Mouse (Mus musculus) midbrain, postnatal 0 days (tissue): ENCODE results near the gene Irak3. TPM values are rescaled to one million over a fixed set of nuclear protein-coding genes. Genes with fewer than 3 reads are reported as not detected.
A peak's percentile ranks its signal among the peaks of the same experiment; 100 is the strongest.

Experiments used
- ATAC-seq: fragments of 200-750 bp; cut with Nextera tagmentation; 2 replicates; pipeline ENCODE4 v1.8.0; 2017; ENCODE audit warnings: moderate number of reproducible peaks, mild to moderate bottlenecking, moderate TSS enrichment, moderate library complexity; ENCODE audit not compliant: low FRiP score
- DNase-seq: peaks from one replicate; pipeline ENCODE4 v3.0.0-alpha.2; 2015; ENCODE audit warnings: low spot score
- H3K27ac ChIP-seq: fragments of 300-500 bp; sonication (generic); 2 replicates; pipeline ENCODE4 v1.5.1; 2014; ENCODE audit warnings: low read depth, mild to moderate bottlenecking, low read length, mixed read lengths
- H3K27me3 ChIP-seq: fragments of 300-500 bp; sonication (generic); 2 replicates; pipeline ENCODE4 v1.6.1; 2014; ENCODE audit warnings: low read length, control low read depth, mixed read lengths; ENCODE audit not compliant: insufficient read depth
- H3K36me3 ChIP-seq: fragments of 300-500 bp; sonication (generic); 2 replicates; pipeline ENCODE4 v1.6.1; 2014; ENCODE audit warnings: low read length, control low read depth, mixed read lengths; ENCODE audit not compliant: insufficient read depth
- H3K4me1 ChIP-seq: fragments of 300-500 bp; sonication (generic); 2 replicates; pipeline ENCODE4 v1.6.1; 2014; ENCODE audit warnings: mild to moderate bottlenecking, control low read depth, antibody characterized with exemption, low read length, mixed read lengths; ENCODE audit not compliant: insufficient read depth
- H3K4me2 ChIP-seq: fragments of 300-500 bp; sonication (generic); 2 replicates; pipeline ENCODE4 v1.6.1; 2014; ENCODE audit warnings: low read depth, mild to moderate bottlenecking, low read length, mixed read lengths; ENCODE audit not compliant: poor library complexity, severe bottlenecking
- H3K4me3 ChIP-seq: fragments of 300-500 bp; sonication (generic); 2 replicates; pipeline ENCODE4 v1.5.1; 2014; ENCODE audit warnings: low read depth, mild to moderate bottlenecking, low read length, moderate library complexity
- H3K9ac ChIP-seq: fragments of 300-500 bp; sonication (generic); replicated peaks from 2 replicates; pipeline ENCODE4 v1.6.1; 2014; ENCODE audit warnings: mild to moderate bottlenecking, low read length, moderate library complexity, mixed read lengths; ENCODE audit not compliant: poor library complexity, severe bottlenecking
- H3K9me3 ChIP-seq: fragments of 300-500 bp; sonication (generic); 2 replicates; pipeline ENCODE4 v1.6.1; 2016; ENCODE audit warnings: low read length, control low read depth
- CTCF ChIP-seq: IDR thresholded peaks from 2 replicates; pipeline ENCODE4 v1.5.1; 2016; ENCODE audit warnings: antibody characterized with exemption, mild to moderate bottlenecking
- WGBS: fragments of 180-500 bp; shearing (Covaris S2); extraction: QIAGEN DNeasy Blood & Tissue Kit; methylation state at CpG from one replicate; pipeline ENCODE4 v1.1.7; 2014; 5-methylcytosine and 5-hydroxymethylcytosine counted together
- polyA plus RNA-seq: library from polyadenylated mRNA; unstranded; fragments of >200 nt; fragmentation: Nextera tagmentation; extraction: Ambion mirVana; gene quantifications from 2 replicates; pipeline ENCODE4 v1.2.1, GENCODE M21; 2015
- total RNA-seq: library from RNA; depleted of rRNA; stranded (reverse); fragments of >200 nt; gene quantifications from 2 replicates; pipeline ENCODE4 v1.2.3, GENCODE M21; 2014

The Irak3 gene
- total and polyA plus RNA-seq, 2 experiments from 2014 or later = 0.19 to 0.60 TPM

GRCm38 (mm10) chr10:120136020-120136562 is 65.8 kb downstream of the Irak3 start:
- H3K36me3 ChIP-seq = no peaks in the 10 kb centered on the region
- ATAC-seq (no peak), DNase-seq (no peak)
- H3K27me3 ChIP-seq = no peaks in the 10 kb centered on the region
- no peak overlapping the region for H3K27ac ChIP-seq
- H3K9me3 ChIP-seq = no peaks in the 10 kb centered on the region
- no peaks in the 10 kb centered on the region for H3K4me1 ChIP-seq
- no peak overlapping the region for H3K9ac ChIP-seq
- H3K4me2 ChIP-seq = no peak overlapping the region
- H3K4me3 ChIP-seq = no peak overlapping the region
- WGBS = 92% methylated on average over 12 of the region's 12 CpGs
- TF ChIP-seq CTCF = no peak

DNA sequence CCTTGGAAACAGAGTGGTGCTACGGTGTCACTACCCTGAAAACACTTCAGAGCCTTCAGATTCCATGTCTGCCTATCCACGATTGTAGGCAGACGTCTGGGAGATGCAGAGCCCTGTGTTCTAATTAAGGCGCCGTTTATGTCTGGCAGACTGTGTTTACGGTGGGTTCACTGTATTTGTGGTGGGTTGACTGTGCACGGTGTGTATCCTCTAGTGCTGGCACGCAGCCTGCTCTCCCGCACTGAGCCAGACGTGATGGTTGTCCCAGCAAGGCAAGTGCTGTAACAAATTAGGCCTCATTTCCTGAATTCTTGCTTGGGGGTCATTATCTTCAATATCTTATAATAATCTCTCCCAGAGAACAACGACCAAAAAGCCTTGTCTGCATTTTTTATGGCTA is 68.2 kb downstream of the Irak3 start:
- no peak overlapping the region for H3K27ac ChIP-seq
- H3K9me3 ChIP-seq = no peaks in the 10 kb centered on the region
- no peaks in the 10 kb centered on the region for H3K27me3 ChIP-seq
- 62% methylated on average over 11 of the region's 11 CpGs for WGBS
- no peak for ATAC-seq
- no peak for TF ChIP-seq CTCF
- no peaks in the 10 kb centered on the region for H3K4me1 ChIP-seq
- H3K36me3 ChIP-seq = no peaks in the 10 kb centered on the region
- no peak overlapping the region for H3K4me2 ChIP-seq
- no peak overlapping the region for H3K9ac ChIP-seq
- H3K4me3 ChIP-seq = no peak overlapping the region
- DNase-seq = no peak

DNA sequence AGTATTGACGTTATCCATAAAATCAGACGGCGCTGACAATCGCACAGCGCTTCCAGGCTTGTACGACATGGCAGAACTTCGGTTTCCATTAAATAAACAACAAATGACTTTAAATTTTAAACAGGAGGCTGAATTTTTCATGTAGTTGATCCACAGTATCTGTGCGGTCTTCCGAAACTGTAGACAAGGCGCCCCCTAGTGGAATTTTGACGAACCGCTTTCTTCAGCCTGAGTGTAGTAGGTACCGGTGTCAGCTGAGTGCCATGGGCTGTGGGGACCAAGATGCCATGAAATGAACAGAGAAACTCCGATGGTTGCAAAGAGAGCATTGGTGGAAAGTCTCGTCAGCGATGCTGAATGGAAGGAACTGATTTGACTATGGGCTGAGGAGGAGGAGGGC is 71.3 kb downstream of the Irak3 start:
- Histone ChIP-seq H3K4me3 (no peak overlapping the region), H3K4me2 (no peak overlapping the region), H3K9ac (no peak overlapping the region), H3K9me3 (no peaks in the 10 kb centered on the region), H3K4me1 (no peaks in the 10 kb centered on the region), H3K36me3 (no peaks in the 10 kb centered on the region), H3K27ac (no peak overlapping the region), H3K27me3 (no peaks in the 10 kb centered on the region)
- WGBS = 61% methylated on average over 16 of the region's 16 CpGs
- peak; percentile 73 for DNase-seq
- TF ChIP-seq CTCF = peak; percentile 81
- ATAC-seq = no peak

DNA sequence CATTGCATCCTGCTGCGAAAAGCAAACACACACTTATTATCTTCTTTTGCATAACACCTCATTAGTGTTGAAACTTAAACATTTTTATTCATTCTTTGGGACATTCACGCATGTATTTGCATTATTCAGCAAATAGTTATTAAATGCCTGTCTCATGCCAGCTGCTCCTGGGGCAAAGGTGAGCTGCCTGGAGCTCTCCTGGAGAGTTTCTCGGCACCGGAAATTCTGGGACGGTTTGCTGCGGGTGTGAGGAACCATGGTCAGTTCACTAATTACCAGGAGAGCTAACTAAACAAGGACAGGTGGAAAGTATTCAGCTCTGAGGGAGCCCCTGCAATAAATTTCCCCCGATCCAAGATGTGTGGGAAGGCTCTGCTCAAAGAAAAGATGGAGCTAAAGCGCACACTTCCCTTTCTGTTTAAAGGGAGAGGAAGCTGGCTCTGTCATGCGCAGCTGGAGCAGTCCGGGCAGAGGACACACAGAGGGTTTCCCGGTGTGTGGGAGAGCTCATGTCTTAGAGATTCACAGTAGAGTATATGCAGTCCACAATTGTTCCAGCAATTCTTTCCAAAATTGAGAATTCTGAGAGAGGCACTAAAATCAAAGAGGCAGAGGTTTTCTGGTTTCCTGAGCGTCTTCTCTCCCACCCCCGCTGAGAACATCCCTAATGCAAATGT is 73.2 kb downstream of the Irak3 start:
- no peak for TF ChIP-seq CTCF
- Histone ChIP-seq H3K27me3 (no peaks in the 10 kb centered on the region), H3K36me3 (no peaks in the 10 kb centered on the region), H3K9ac (no peak overlapping the region), H3K4me1 (no peaks in the 10 kb centered on the region), H3K9me3 (no peaks in the 10 kb centered on the region), H3K27ac (no peak overlapping the region), H3K4me2 (no peak overlapping the region), H3K4me3 (no peak overlapping the region)
- ATAC-seq (no peak), DNase-seq (no peak)
- 52% methylated on average over 13 of the region's 13 CpGs for WGBS

DNA sequence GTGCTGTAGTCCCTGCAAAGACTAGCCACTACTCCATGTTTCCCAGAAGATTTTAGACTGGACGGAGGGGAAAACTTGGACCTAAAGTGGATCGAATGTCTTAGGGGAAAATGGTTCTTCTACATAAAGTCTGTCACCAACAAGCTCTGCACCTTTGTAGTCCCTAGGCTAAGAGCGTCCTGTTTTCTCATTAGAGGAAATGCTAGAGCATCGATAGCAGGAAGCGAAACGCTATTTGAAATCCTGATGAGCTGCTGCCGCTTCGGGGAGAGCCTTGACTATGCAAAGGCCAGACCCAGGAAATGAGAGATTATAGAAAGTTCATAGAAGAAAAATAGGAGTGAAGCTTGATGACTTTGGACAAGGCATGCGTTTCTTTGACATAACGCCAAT is 76.5 kb downstream of the Irak3 start:
- Histone ChIP-seq H3K9me3 (no peaks in the 10 kb centered on the region), H3K4me3 (no peak overlapping the region), H3K27me3 (no peaks in the 10 kb centered on the region), H3K9ac (no peak overlapping the region), H3K27ac (no peak overlapping the region), H3K4me1 (no peaks in the 10 kb centered on the region), H3K36me3 (no peaks in the 10 kb centered on the region), H3K4me2 (no peak overlapping the region)
- no peak for TF ChIP-seq CTCF
- 77% methylated on average over 10 of the region's 10 CpGs for WGBS
- no peak for ATAC-seq
- no peak for DNase-seq

DNA sequence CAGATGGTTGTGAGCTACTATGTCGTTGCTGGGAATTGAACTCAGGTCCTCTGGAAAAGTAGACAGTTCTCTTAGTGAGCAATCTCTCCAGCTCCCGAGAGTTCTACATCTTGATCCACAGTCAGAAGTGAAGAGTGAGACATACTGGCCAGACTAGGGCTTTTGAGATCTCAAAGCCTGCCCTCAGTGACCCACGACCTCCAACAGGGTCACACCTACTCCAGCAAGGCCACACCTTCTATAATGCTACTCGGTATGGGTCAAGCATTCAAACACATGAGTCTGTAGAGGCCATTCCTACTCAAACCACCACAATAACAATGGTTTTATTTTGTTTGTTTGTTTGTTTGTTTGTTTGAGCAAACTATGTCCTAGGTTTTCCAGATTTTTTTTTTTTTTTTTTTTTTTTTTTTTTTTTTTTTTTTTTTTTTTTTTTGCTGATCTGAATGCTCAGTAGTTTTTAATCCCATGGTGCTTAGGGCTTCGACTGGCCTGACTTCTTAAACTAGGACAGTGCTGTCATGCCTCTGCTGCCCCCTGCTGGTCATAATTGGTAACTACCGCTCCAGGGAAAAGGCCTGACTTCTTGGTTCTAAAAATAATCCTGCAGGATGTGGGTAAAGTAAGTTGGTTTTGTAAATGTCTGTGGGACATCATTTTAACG is 77.0 kb downstream of the Irak3 start:
- Histone ChIP-seq H3K4me1 (no peaks in the 10 kb centered on the region), H3K4me3 (no peak overlapping the region), H3K9me3 (no peaks in the 10 kb centered on the region), H3K27me3 (no peaks in the 10 kb centered on the region), H3K36me3 (no peaks in the 10 kb centered on the region), H3K27ac (no peak overlapping the region), H3K9ac (no peak overlapping the region), H3K4me2 (no peak overlapping the region)
- peak; percentile 91 for TF ChIP-seq CTCF
- 53% methylated on average over 7 of the region's 7 CpGs for WGBS
- DNase-seq (peak; percentile 92), ATAC-seq (0 out of 2 replicates have a peak, but pooled peaks have one; percentile 56)
